In genomic region chr11:18493086-18493485, GRCm38 (mm10) we compare ENCODE assay signal across 15 mouse cellular contexts.
DNase-seq lines count a peak whose midpoint lies in the region; ATAC-seq and TF ChIP-seq lines count a peak whose summit lies in the region.
"Had no signal": no experiment of that assay in that cellular context is flagged by ENCODE, and none has a peak within 500 bp of the region (broad histone marks: within the 10 kb centered on the region; RNA-seq: fewer than 3 reads in every experiment).

No protein-coding gene starts in this region.

- CTCF ChIA-PET in Patski (lab: Charles Lee): interaction anchor here (1.9 kb wide), 1 partner anchor 10 kb away, joined by 4 read pairs; no protein-coding TSS in a partner anchor

- TF ChIP-seq CTCF in lung, postnatal 0 days (IDR thresholded peaks at IDR 0.05): no peak
- TF ChIP-seq CTCF in Patski (IDR thresholded peaks at IDR 0.05): no peak

- intact Hi-C loops in heart, postnatal 10 days (cut with DNase I): no loop called here

- ATAC-seq in heart, embryonic 12.5 days (ENCODE audit: insufficient number of reproducible peaks, low FRiP score): no peak
- no peak for ATAC-seq in lung, postnatal 0 days
- peak; percentile 65 for ATAC-seq in Patski

- WGBS in heart, embryonic 12.5 days: 46% methylated on average over 2 of the region's 2 CpGs
- 35% methylated on average over 2 of the region's 2 CpGs for WGBS in lung, postnatal 0 days

- no peaks in the 10 kb centered on the region for H3K9me3 ChIP-seq in heart, embryonic 12.5 days (replicated peaks)
- no peaks in the 10 kb centered on the region for H3K9me3 ChIP-seq in lung, postnatal 0 days (ENCODE audit: low read length)
- H3K9me3 ChIP-seq: embryonic facial prominence, embryonic 13.5 days; G1E; hindbrain, embryonic 13.5 days had no signal

- no peak for TF ChIP-seq EP300 in lung, postnatal 0 days (IDR thresholded peaks at IDR 0.05)

- POLR2A ChIA-PET in Patski (lab: Charles Lee): no interaction called here

- H3K4me3 ChIP-seq in heart, embryonic 12.5 days: no peak overlapping the region
- H3K4me3 ChIP-seq in lung, postnatal 0 days (ENCODE audit: low read depth, low read length): no peak overlapping the region
- H3K4me3 ChIP-seq: embryonic facial prominence, embryonic 13.5 days; hindbrain, embryonic 13.5 days had no signal

- DNase-seq in heart, postnatal 10 days: peak; percentile 23 to 34
- DNase-seq in lung, postnatal 0 days (ENCODE audit: low spot score): peak; percentile 43
- DNase-seq in lung, postnatal 4 days: no peak
- peak; percentile 50 for DNase-seq in Patski (ENCODE audit: low read depth, low spot score)
- DNase-seq in lung, postnatal 25 days (ENCODE audit: low spot score): peak; percentile 8
- DNase-seq in thymus, postnatal 14 days: no peak
- no peak for DNase-seq in frontal cortex, postnatal 14 days (ENCODE audit: low spot score in 2 of 2)
- DNase-seq: gastrocnemius, postnatal 25 days; liver; spleen, adult 18-20 months; thymus, adult 2 months had no signal

- in situ Hi-C loops in Patski (cut with MboI; ENCODE audit: low pct_unique_long_range_greater_than_20kb): no loop called here

- H3K4me2 ChIP-seq in heart, embryonic 12.5 days: no peak overlapping the region
- H3K4me2 ChIP-seq in lung, postnatal 0 days (replicated peaks; ENCODE audit: low read depth, low read length): no peak overlapping the region
- H3K4me2 ChIP-seq: embryonic facial prominence, embryonic 13.5 days; hindbrain, embryonic 13.5 days had no signal

- no peaks in the 10 kb centered on the region for H3K4me1 ChIP-seq in heart, embryonic 12.5 days (replicated peaks)
- no peaks in the 10 kb centered on the region for H3K4me1 ChIP-seq in lung, postnatal 0 days (ENCODE audit: insufficient read depth, low read depth, low read length)

- no peak overlapping the region for H3K9ac ChIP-seq in heart, embryonic 12.5 days
- no peak overlapping the region for H3K9ac ChIP-seq in lung, postnatal 0 days (replicated peaks; ENCODE audit: low read depth)
- H3K9ac ChIP-seq: embryonic facial prominence, embryonic 13.5 days; hindbrain, embryonic 13.5 days had no signal

- no peak overlapping the region for H3K27ac ChIP-seq in heart, embryonic 12.5 days (ENCODE audit: poor library complexity, severe bottlenecking)
- no peak overlapping the region for H3K27ac ChIP-seq in lung, postnatal 0 days (ENCODE audit: low read length)
- H3K27ac ChIP-seq: embryonic facial prominence, embryonic 13.5 days; hindbrain, embryonic 13.5 days had no signal

- H3K27me3 ChIP-seq in heart, embryonic 12.5 days (replicated peaks): no peaks in the 10 kb centered on the region
- no peaks in the 10 kb centered on the region for H3K27me3 ChIP-seq in lung, postnatal 0 days (replicated peaks; ENCODE audit: insufficient read depth, low read length)
- H3K27me3 ChIP-seq in Patski: no peaks in the 10 kb centered on the region
- H3K27me3 ChIP-seq: embryonic facial prominence, embryonic 13.5 days; hindbrain, embryonic 13.5 days had no signal

- no peaks in the 10 kb centered on the region for H3K36me3 ChIP-seq in heart, embryonic 12.5 days
- no peaks in the 10 kb centered on the region for H3K36me3 ChIP-seq in lung, postnatal 0 days (ENCODE audit: insufficient read depth, low read length)
- H3K36me3 ChIP-seq: embryonic facial prominence, embryonic 13.5 days; G1E; hindbrain, embryonic 13.5 days had no signal

Comparison
In these comparisons a context has a peak if more than half of its experiments do, and no peak if none do; other contexts are left out.
1. DNase-seq: peak in heart, postnatal 10 days (2 of 2), lung, postnatal 0 days (single experiment), Patski (single experiment) and lung, postnatal 25 days (single experiment); none in lung, postnatal 4 days (0 of 2), thymus, postnatal 14 days (single experiment) and frontal cortex, postnatal 14 days (0 of 2).